Mouse (Mus musculus): ENCODE data around the gene Ryr3. TPM values are rescaled to one million over a fixed set of nuclear protein-coding genes. Genes with fewer than 3 reads are reported as not detected.

The Ryr3 gene
- polyA plus RNA-seq, 2 experiments = 1.2 to 3.0 TPM

- Histone ChIP-seq H3K36me3 (ENCODE audit: control insufficient read depth, insufficient read depth, low read length) (no peaks in the 10 kb centered on the region), H3K27ac (replicated peaks; ENCODE audit: low read depth, low read length) (no peak overlapping the region), H3K4me1 (ENCODE audit: control insufficient read depth, insufficient read depth, low read length) (no peaks in the 10 kb centered on the region), H3K4me2 (replicated peaks; ENCODE audit: low read depth, low read length, severe bottlenecking) (no peak overlapping the region), H3K4me3 (replicated peaks; ENCODE audit: low read length) (no peak overlapping the region), H3K27me3 (ENCODE audit: control insufficient read depth, insufficient read depth, low read length) (no peaks in the 10 kb centered on the region), H3K9me3 (ENCODE audit: control insufficient read depth, low read length) (no peaks in the 10 kb centered on the region), H3K9ac (ENCODE audit: low read depth, low read length, severe bottlenecking) (no peak overlapping the region)
- no peak for DNase-seq (ENCODE audit: low spot score)
- TF ChIP-seq POLR2A (IDR thresholded peaks at IDR 0.05; ENCODE audit: borderline replicate concordance, extremely low read depth, insufficient read depth, insufficient read length) = no peak
- no peak for ATAC-seq (ENCODE audit: low FRiP score, low read depth)
- WGBS = 87% methylated on average over 4 of the region's 4 CpGs
Measured at GRCm38 (mm10) chr2:113076396-113076795, 140.5 kb downstream of the Ryr3 start.

- Histone ChIP-seq H3K4me1 (ENCODE audit: control insufficient read depth, insufficient read depth, low read length) (no peaks in the 10 kb centered on the region), H3K4me3 (replicated peaks; ENCODE audit: low read length) (no peak overlapping the region), H3K4me2 (replicated peaks; ENCODE audit: low read depth, low read length, severe bottlenecking) (no peak overlapping the region), H3K27me3 (ENCODE audit: control insufficient read depth, insufficient read depth, low read length) (no peaks in the 10 kb centered on the region), H3K36me3 (ENCODE audit: control insufficient read depth, insufficient read depth, low read length) (no peaks in the 10 kb centered on the region), H3K9ac (ENCODE audit: low read depth, low read length, severe bottlenecking) (no peak overlapping the region), H3K9me3 (ENCODE audit: control insufficient read depth, low read length) (no peaks in the 10 kb centered on the region), H3K27ac (replicated peaks; ENCODE audit: low read depth, low read length) (no peak overlapping the region)
- no peak for DNase-seq (ENCODE audit: low spot score)
- WGBS = 73% methylated on average over 5 of the region's 5 CpGs
- no peak for TF ChIP-seq POLR2A (IDR thresholded peaks at IDR 0.05; ENCODE audit: borderline replicate concordance, extremely low read depth, insufficient read depth, insufficient read length)
- ATAC-seq (ENCODE audit: low FRiP score, low read depth) = no peak
Measured at GRCm38 (mm10) chr2:113059367-113059766, 157.5 kb downstream of the Ryr3 start.

DNA sequence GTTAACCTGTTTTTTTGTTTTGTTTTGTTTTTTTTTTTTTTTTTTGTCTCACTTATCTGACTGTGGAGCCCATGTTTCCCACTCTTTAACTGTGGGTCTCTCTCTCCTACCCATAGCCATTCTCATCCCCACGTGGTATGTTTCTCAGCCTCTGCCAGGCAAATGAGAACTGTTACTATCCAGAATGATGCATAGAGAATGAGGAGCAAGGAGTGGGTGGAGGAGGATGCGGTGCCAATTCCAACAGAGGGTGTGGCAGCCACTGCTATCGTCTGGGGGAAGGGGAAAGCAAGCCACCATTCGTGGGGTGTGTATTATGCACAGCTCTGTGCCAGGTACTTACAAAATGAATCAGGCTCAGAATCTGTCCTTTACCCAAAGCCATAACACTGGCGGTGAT lies 158.0 kb downstream of the Ryr3 start:
- no peak for DNase-seq (ENCODE audit: low spot score)
- WGBS = 65% methylated on average over 5 of the region's 5 CpGs

GRCm38 (mm10) chr2:113058116-113058515 lies 158.8 kb downstream of the Ryr3 start:
- DNase-seq (ENCODE audit: low spot score) = no peak
- Histone ChIP-seq H3K27ac (replicated peaks; ENCODE audit: low read depth, low read length) (no peak overlapping the region), H3K36me3 (ENCODE audit: control insufficient read depth, insufficient read depth, low read length) (no peaks in the 10 kb centered on the region), H3K27me3 (ENCODE audit: control insufficient read depth, insufficient read depth, low read length) (no peaks in the 10 kb centered on the region), H3K4me1 (ENCODE audit: control insufficient read depth, insufficient read depth, low read length) (no peaks in the 10 kb centered on the region), H3K4me3 (replicated peaks; ENCODE audit: low read length) (no peak overlapping the region), H3K9me3 (ENCODE audit: control insufficient read depth, low read length) (no peaks in the 10 kb centered on the region), H3K4me2 (replicated peaks; ENCODE audit: low read depth, low read length, severe bottlenecking) (no peak overlapping the region), H3K9ac (ENCODE audit: low read depth, low read length, severe bottlenecking) (no peak overlapping the region)
- no peak for ATAC-seq (ENCODE audit: low FRiP score, low read depth)
- no peak for TF ChIP-seq POLR2A (IDR thresholded peaks at IDR 0.05; ENCODE audit: borderline replicate concordance, extremely low read depth, insufficient read depth, insufficient read length)
- 57% methylated on average over 3 of the region's 3 CpGs for WGBS

More for the DNA sequence above, 158.0 kb downstream of the Ryr3 start:
- H3K27me3 ChIP-seq (ENCODE audit: control insufficient read depth, insufficient read depth, low read length) = no peaks in the 10 kb centered on the region
- ATAC-seq (ENCODE audit: low FRiP score, low read depth) = no peak
- no peak for TF ChIP-seq POLR2A (IDR thresholded peaks at IDR 0.05; ENCODE audit: borderline replicate concordance, extremely low read depth, insufficient read depth, insufficient read length)
- H3K9me3 ChIP-seq (ENCODE audit: control insufficient read depth, low read length) = no peaks in the 10 kb centered on the region
- H3K4me3 ChIP-seq (replicated peaks; ENCODE audit: low read length) = no peak overlapping the region
- H3K4me2 ChIP-seq (replicated peaks; ENCODE audit: low read depth, low read length, severe bottlenecking) = no peak overlapping the region
- H3K27ac ChIP-seq (replicated peaks; ENCODE audit: low read depth, low read length) = no peak overlapping the region
- no peaks in the 10 kb centered on the region for H3K36me3 ChIP-seq (ENCODE audit: control insufficient read depth, insufficient read depth, low read length)
- no peaks in the 10 kb centered on the region for H3K4me1 ChIP-seq (ENCODE audit: control insufficient read depth, insufficient read depth, low read length)
- no peak overlapping the region for H3K9ac ChIP-seq (ENCODE audit: low read depth, low read length, severe bottlenecking)

DNA sequence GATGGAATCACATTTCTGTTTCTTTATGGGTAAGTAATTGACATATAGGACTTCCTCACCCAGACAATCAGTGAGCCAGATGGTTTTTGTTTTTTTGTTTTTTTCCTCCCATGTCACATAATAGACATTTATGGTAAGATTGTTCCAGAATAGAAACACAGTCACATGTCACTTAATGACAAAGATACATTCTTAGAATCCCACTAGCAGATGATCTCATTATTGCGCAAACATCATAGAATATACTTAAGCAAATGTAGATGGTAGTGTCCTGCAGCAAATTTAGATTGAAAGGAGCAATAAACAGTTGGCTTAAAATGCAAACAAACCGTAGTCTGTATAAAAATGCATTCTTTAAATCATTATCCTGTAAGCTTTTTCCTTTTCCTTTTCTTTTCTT lies 161.3 kb downstream of the Ryr3 start:
- H3K27ac ChIP-seq (replicated peaks; ENCODE audit: low read depth, low read length) = no peak overlapping the region
- no peaks in the 10 kb centered on the region for H3K4me1 ChIP-seq (ENCODE audit: control insufficient read depth, insufficient read depth, low read length)
- DNase-seq (ENCODE audit: low spot score) (no peak), ATAC-seq (ENCODE audit: low FRiP score, low read depth) (no peak)
- H3K27me3 ChIP-seq (ENCODE audit: control insufficient read depth, insufficient read depth, low read length) = no peaks in the 10 kb centered on the region
- no peaks in the 10 kb centered on the region for H3K36me3 ChIP-seq (ENCODE audit: control insufficient read depth, insufficient read depth, low read length)
- no peak for TF ChIP-seq POLR2A (IDR thresholded peaks at IDR 0.05; ENCODE audit: borderline replicate concordance, extremely low read depth, insufficient read depth, insufficient read length)
- no peak overlapping the region for H3K4me3 ChIP-seq (replicated peaks; ENCODE audit: low read length)
- 87% methylated on average over 2 of the region's 2 CpGs for WGBS
- H3K4me2 ChIP-seq (replicated peaks; ENCODE audit: low read depth, low read length, severe bottlenecking) = no peak overlapping the region
- H3K9me3 ChIP-seq (ENCODE audit: control insufficient read depth, low read length) = no peaks in the 10 kb centered on the region
- H3K9ac ChIP-seq (ENCODE audit: low read depth, low read length, severe bottlenecking) = no peak overlapping the region

GRCm38 (mm10) chr2:113049831-113050230 lies 167.1 kb downstream of the Ryr3 start:
- no peaks in the 10 kb centered on the region for H3K4me1 ChIP-seq (ENCODE audit: control insufficient read depth, insufficient read depth, low read length)
- H3K4me2 ChIP-seq (replicated peaks; ENCODE audit: low read depth, low read length, severe bottlenecking) = no peak overlapping the region
- no peak overlapping the region for H3K4me3 ChIP-seq (replicated peaks; ENCODE audit: low read length)
- H3K9ac ChIP-seq (ENCODE audit: low read depth, low read length, severe bottlenecking) = no peak overlapping the region
- DNase-seq (ENCODE audit: low spot score) = no peak
- no peaks in the 10 kb centered on the region for H3K27me3 ChIP-seq (ENCODE audit: control insufficient read depth, insufficient read depth, low read length)
- no peaks in the 10 kb centered on the region for H3K9me3 ChIP-seq (ENCODE audit: control insufficient read depth, low read length)
- WGBS = 69% methylated on average over 1 of the region's 1 CpGs
- H3K36me3 ChIP-seq (ENCODE audit: control insufficient read depth, insufficient read depth, low read length) = no peaks in the 10 kb centered on the region
- no peak for ATAC-seq (ENCODE audit: low FRiP score, low read depth)
- no peak overlapping the region for H3K27ac ChIP-seq (replicated peaks; ENCODE audit: low read depth, low read length)
- no peak for TF ChIP-seq POLR2A (IDR thresholded peaks at IDR 0.05; ENCODE audit: borderline replicate concordance, extremely low read depth, insufficient read depth, insufficient read length)
